Mouse (Mus musculus) layer of hippocampus, adult 6 months (tissue): ENCODE results near the gene Rassf4. TPM values are rescaled to one million over a fixed set of nuclear protein-coding genes. Genes with fewer than 3 reads are reported as not detected.

Experiments used
- long read RNA-seq, 2 experiments: library from polyadenylated mRNA; unstranded; transcript quantifications; one replicate each; pipeline ENCODE4 v2.0.0; 2019 to 2020
- microRNA-seq: library from miRNA; unstranded; fragments of <30 nt; microRNA quantifications from one replicate; pipeline ENCODE4 v1.2.0, GENCODE M21; 2020
- polyA plus RNA-seq: library from polyadenylated mRNA; unstranded; fragments of <200 nt; fragmentation: Nextera tagmentation; gene quantifications from 2 replicates; pipeline ENCODE4 v1.2.3, GENCODE M21; 2021

Gene Rassf4
- polyA plus RNA-seq = 4.7 and 5.8 TPM in 2 replicates
- long read RNA-seq, experiment 1, partial matches to known transcripts = 0 of 4 reads
- long read RNA-seq, experiment 1, other reads (novel, unspliced or antisense) = 2 of 4 reads
- long read RNA-seq, experiment 2, full-length matches to known transcripts = 12 of 18 reads
- long read RNA-seq, experiment 2, partial matches to known transcripts = 0 of 18 reads
- long read RNA-seq, experiment 2, other reads (novel, unspliced or antisense) = 6 of 18 reads

DNA sequence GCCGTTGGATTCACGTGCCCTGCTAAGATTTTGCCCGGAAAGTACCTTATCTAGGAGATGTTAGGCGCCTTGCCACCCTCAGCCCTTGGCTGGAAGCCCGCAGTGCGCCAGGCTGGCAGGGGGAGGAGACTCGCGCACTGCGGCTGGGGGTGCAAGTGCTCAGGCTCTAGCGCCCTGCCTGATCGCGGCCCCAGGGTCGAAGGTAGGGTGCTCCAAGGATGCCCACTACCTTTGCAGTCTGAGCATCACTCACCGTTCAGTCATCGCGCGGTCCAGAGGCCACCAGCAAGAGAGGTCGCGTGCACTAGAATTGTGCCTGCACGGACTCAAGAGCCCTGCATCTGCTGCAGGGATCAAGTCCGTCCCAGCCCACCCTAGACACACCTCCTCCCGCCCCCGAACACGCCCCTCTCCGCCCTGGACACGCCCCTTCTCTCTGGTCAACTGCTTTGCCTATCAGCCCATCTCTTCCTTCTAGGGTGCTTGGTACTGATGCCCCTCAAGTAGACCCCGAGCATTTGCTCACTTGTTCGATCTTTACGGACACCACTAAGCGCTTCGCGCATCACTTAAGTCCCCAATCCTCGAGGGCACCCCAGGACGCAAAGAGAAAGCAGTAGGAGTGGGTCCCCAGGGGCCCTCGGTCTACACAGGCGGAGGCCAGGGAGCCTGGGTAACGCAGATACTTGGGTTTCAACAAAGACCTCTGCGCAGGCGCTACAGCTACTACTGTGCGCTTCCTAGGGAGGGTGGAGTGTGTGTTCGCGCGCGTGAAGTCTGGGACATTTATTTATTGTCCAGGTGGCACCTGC lies at the start of gene Rassf4:
Rassf4 (minus strand) TSS at position 482 of the 812 bp plus-strand sequence.

GRCm38 (mm10) chr6:116716666-116717065 lies 42.9 kb upstream of the Rassf4 start, which contains the start of gene Tmem72:
TSS of gene Tmem72 (minus strand) at chr6:116716913.

DNA sequence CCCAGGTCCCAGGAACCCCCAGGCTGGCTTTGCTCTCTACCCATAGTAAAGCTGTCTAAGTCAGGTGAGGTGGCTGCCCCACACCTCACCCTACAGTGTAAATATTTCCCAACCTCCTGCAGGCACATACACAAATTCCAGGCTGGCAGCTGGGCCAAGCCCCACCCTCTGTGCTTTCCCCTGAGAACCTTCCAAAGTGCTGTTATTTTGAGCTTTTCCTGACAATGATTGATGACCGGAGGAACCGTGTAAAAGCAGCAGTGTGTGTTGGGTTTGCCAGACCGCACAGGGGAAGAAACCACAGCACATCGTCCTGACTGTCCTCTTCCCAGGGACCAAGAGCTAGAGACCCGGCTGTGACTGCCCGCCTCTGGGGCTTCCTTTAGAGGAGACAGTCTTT lies 23.3 kb downstream of the Rassf4 start, which contains the start of gene Depp1:
Depp1 (plus strand) TSS at position 204 of the 400 bp plus-strand sequence.

GRCm38 (mm10) chr6:116628539-116629171 lies 45.1 kb downstream of the Rassf4 start, which contains the start of gene Zfp422:
TSS of gene Zfp422 (minus strand) at chr6:116628999.

GRCm38 (mm10) chr6:116584095-116584494 lies 89.7 kb downstream of the Rassf4 start, which contains the start of gene Olfr215:
TSS of gene Olfr215 (minus strand) at chr6:116584195.

Small RNA genes lying within 50 kb of the gene (microRNA-seq; reads per million reads assigned to microRNA genes)
- gene Mir7043 = not detected

Other genes with a start within 250 kb of the Rassf4 start
- 0.67 and 0.70 TPM in 2 replicates for gene Alox5, start 212.8 kb downstream of the Rassf4 start, polyA plus RNA-seq
- gene Olfr211, start 184.9 kb downstream of the Rassf4 start, polyA plus RNA-seq = not detected in 2 replicates
- gene Olfr212, start 167.4 kb downstream of the Rassf4 start, polyA plus RNA-seq = not detected in 2 replicates
- not detected in 2 replicates for gene Olfr213, start 135.5 kb downstream of the Rassf4 start, polyA plus RNA-seq
- gene Gm5580, start 122.8 kb downstream of the Rassf4 start, polyA plus RNA-seq = 0.51 and 0.60 TPM in 2 replicates
- gene Olfr214, start 119.7 kb downstream of the Rassf4 start, polyA plus RNA-seq = not detected in 2 replicates
- not detected in 2 replicates for gene Olfr215, start 89.8 kb downstream of the Rassf4 start, polyA plus RNA-seq
- 20.9 and 22.3 TPM in 2 replicates for gene Zfp422, start 45.0 kb downstream of the Rassf4 start, polyA plus RNA-seq
- gene Depp1, start 23.3 kb downstream of the Rassf4 start, polyA plus RNA-seq = 0.64 and 1.1 TPM in 2 replicates
- 0.19 and 7.9 TPM in 2 replicates for gene Tmem72, start 43.0 kb upstream of the Rassf4 start, polyA plus RNA-seq